In genomic region chr2:35931619-35932018, GRCm38 (mm10) we compare ENCODE assay signal across 11 mouse cellular contexts. TPM values are rescaled to one million over a fixed set of nuclear protein-coding genes. Genes with fewer than 3 reads are reported as not detected.
A peak's percentile ranks its signal among the peaks of the same experiment; 100 is the strongest.
DNase-seq lines count a peak whose midpoint lies in the region; ATAC-seq and TF ChIP-seq lines count a peak whose summit lies in the region.
"Had no signal": no experiment of that assay in that cellular context is flagged by ENCODE, and none has a peak within 500 bp of the region (broad histone marks: within the 10 kb centered on the region; RNA-seq: fewer than 3 reads in every experiment).

No protein-coding gene starts in this region.

- TF ChIP-seq POLR2A in heart, adult 2 months (IDR thresholded peaks at IDR 0.05; ENCODE audit: insufficient read depth, low read depth, low read length), result no peak

- H3K79me2 ChIP-seq in heart, adult 2 months (replicated peaks; ENCODE audit: control insufficient read depth, insufficient read depth, low read length), result no peaks in the 10 kb centered on the region

- no peak for TF ChIP-seq EP300 in heart, adult 2 months (IDR thresholded peaks at IDR 0.05; ENCODE audit: insufficient read depth, low read depth, low read length)
- TF ChIP-seq EP300 in lung, postnatal 0 days (IDR thresholded peaks at IDR 0.05), result no peak

- intact Hi-C loops in heart, adult 2 months (cut with DNase I), result loop anchor here (2.0 to 10.0 kb wide), 2 partner anchors 283 to 637 kb away; no protein-coding TSS in a partner anchor

- no peak overlapping the region for H3K9ac ChIP-seq in heart, adult 2 months (ENCODE audit: low read depth, low read length)
- no peak overlapping the region for H3K9ac ChIP-seq in heart, embryonic 12.5 days
- H3K9ac ChIP-seq in lung, postnatal 0 days (replicated peaks; ENCODE audit: low read depth), result no peak overlapping the region
- H3K9ac ChIP-seq: kidney, embryonic 15.5 days had no signal

- H3K4me1 ChIP-seq in heart, adult 2 months (ENCODE audit: control insufficient read depth, insufficient read depth, low read length), result peaks cover 4% of the 10 kb centered on the region; the same call in 1 of the 2 replicates
- H3K4me1 ChIP-seq in heart, embryonic 12.5 days (replicated peaks), result peaks cover 11% of the 10 kb centered on the region
- H3K4me1 ChIP-seq in lung, postnatal 0 days (ENCODE audit: insufficient read depth, low read depth, low read length), result no peaks in the 10 kb centered on the region
- H3K4me1 ChIP-seq: kidney, embryonic 15.5 days had no signal

- TF ChIP-seq CTCF in heart, adult 2 months (IDR thresholded peaks at IDR 0.05), result peak; percentile 53
- peak; percentile 49 for TF ChIP-seq CTCF in lung, postnatal 0 days (IDR thresholded peaks at IDR 0.05)

- H3K4me2 ChIP-seq in heart, embryonic 12.5 days, result no peak overlapping the region
- no peak overlapping the region for H3K4me2 ChIP-seq in lung, postnatal 0 days (replicated peaks; ENCODE audit: low read depth, low read length)
- H3K4me2 ChIP-seq: kidney, embryonic 15.5 days had no signal

- DNase-seq in heart, adult 2 months, result no peak
- DNase-seq in lung, postnatal 0 days (ENCODE audit: low spot score), result no peak
- no peak for DNase-seq in lung, postnatal 10 days
- DNase-seq in NIH3T3 (ENCODE audit: low read depth), result peak; percentile 14
- peak; percentile 27 for DNase-seq in thymus, postnatal 14 days
- DNase-seq in left cerebral cortex, adult 11 months (ENCODE audit: low spot score), result no peak
- no peak for DNase-seq in layer of hippocampus, adult 11-12 months (ENCODE audit: low spot score)
- DNase-seq: gastrocnemius, postnatal 25 days; heart, postnatal 36 days had no signal

- H3K9me3 ChIP-seq in heart, embryonic 12.5 days (replicated peaks), result no peaks in the 10 kb centered on the region
- no peaks in the 10 kb centered on the region for H3K9me3 ChIP-seq in lung, postnatal 0 days (ENCODE audit: low read length)
- H3K9me3 ChIP-seq: kidney, embryonic 15.5 days had no signal

- no peak overlapping the region for H3K27ac ChIP-seq in heart, adult 2 months
- no peak overlapping the region for H3K27ac ChIP-seq in heart, embryonic 12.5 days (ENCODE audit: poor library complexity, severe bottlenecking)
- H3K27ac ChIP-seq in lung, postnatal 0 days (ENCODE audit: low read length), result no peak overlapping the region
- H3K27ac ChIP-seq: kidney, embryonic 15.5 days had no signal

- H3K4me3 ChIP-seq in heart, adult 2 months, result no peak overlapping the region
- no peak overlapping the region for H3K4me3 ChIP-seq in heart, embryonic 12.5 days
- no peak overlapping the region for H3K4me3 ChIP-seq in lung, postnatal 0 days (ENCODE audit: low read depth, low read length)
- H3K4me3 ChIP-seq: kidney, embryonic 15.5 days had no signal

- H3K36me3 ChIP-seq in heart, adult 2 months (ENCODE audit: control insufficient read depth, insufficient read depth, low read length), result no peaks in the 10 kb centered on the region
- no peaks in the 10 kb centered on the region for H3K36me3 ChIP-seq in heart, embryonic 12.5 days
- no peaks in the 10 kb centered on the region for H3K36me3 ChIP-seq in lung, postnatal 0 days (ENCODE audit: insufficient read depth, low read length)
- H3K36me3 ChIP-seq: kidney, embryonic 15.5 days had no signal

- no peaks in the 10 kb centered on the region for H3K27me3 ChIP-seq in heart, adult 2 months (ENCODE audit: control insufficient read depth, insufficient read depth, low read length)
- H3K27me3 ChIP-seq in heart, embryonic 12.5 days (replicated peaks), result no peaks in the 10 kb centered on the region
- H3K27me3 ChIP-seq in lung, postnatal 0 days (replicated peaks; ENCODE audit: insufficient read depth, low read length), result no peaks in the 10 kb centered on the region
- H3K27me3 ChIP-seq: kidney, embryonic 15.5 days had no signal

- 76% methylated on average over 3 of the region's 3 CpGs for WGBS in heart, adult 2 months
- 66% methylated on average over 3 of the region's 3 CpGs for WGBS in heart, embryonic 12.5 days
- WGBS in lung, postnatal 0 days, result 71% methylated on average over 3 of the region's 3 CpGs

- no peak for ATAC-seq in heart, embryonic 12.5 days (ENCODE audit: insufficient number of reproducible peaks, low FRiP score)
- no peak for ATAC-seq in lung, postnatal 0 days

RNA-seq across cellular contexts. Expression of gene Ttll11, which starts 48.1 kb away (rescaled TPM):
- total RNA-seq in heart, adult 2 months (2021), result 1 to 10 TPM; 1.5 to 2.2 TPM
- polyA plus RNA-seq in heart, adult 2 months (2012; rRNA removed), result 1.2 and 2.8 TPM in 2 replicates
- 1.5 and 1.8 TPM in 2 replicates for polyA plus RNA-seq in heart, embryonic 12.5 days (2016; fragmentation: Nextera tagmentation; extraction: Ambion mirVana)
- 1.7 and 2.1 TPM in 2 replicates for polyA plus RNA-seq in lung, postnatal 0 days (2015; fragmentation: Nextera tagmentation; extraction: Ambion mirVana)

Comparison
In these comparisons a context has a peak if more than half of its experiments do, and no peak if none do; other contexts are left out.
1. DNase-seq: peak in NIH3T3 (single experiment) and thymus, postnatal 14 days (single experiment); none in heart, adult 2 months (0 of 2), lung, postnatal 0 days (single experiment), lung, postnatal 10 days (single experiment), left cerebral cortex, adult 11 months (single experiment) and layer of hippocampus, adult 11-12 months (single experiment).